Mouse (Mus musculus) hematopoietic multipotent progenitor cell, adult 10-12 weeks (in vitro differentiated cells): ENCODE measurements around the gene Fbxo44. TPM values are rescaled to one million over a fixed set of nuclear protein-coding genes. Genes with fewer than 3 reads are reported as not detected.

Experiments
- polyA plus RNA-seq: library from polyadenylated mRNA; stranded (reverse); fragments of >175 nt; gene quantifications from 2 replicates; pipeline ENCODE4 v1.2.3, GENCODE M21; 2012; ENCODE audit warnings: low replicate concordance

The Fbxo44 gene
- polyA plus RNA-seq: 4.3 and 5.4 TPM in 2 replicates

GRCm38 (mm10) chr4:148160436-148161390, at the start of gene Fbxo44, which contains the start of gene Fbxo2:
TSS of gene Fbxo44 (minus strand) at chr4:148160482.
TSS of gene Fbxo2 (plus strand) at chr4:148160621.

DNA sequence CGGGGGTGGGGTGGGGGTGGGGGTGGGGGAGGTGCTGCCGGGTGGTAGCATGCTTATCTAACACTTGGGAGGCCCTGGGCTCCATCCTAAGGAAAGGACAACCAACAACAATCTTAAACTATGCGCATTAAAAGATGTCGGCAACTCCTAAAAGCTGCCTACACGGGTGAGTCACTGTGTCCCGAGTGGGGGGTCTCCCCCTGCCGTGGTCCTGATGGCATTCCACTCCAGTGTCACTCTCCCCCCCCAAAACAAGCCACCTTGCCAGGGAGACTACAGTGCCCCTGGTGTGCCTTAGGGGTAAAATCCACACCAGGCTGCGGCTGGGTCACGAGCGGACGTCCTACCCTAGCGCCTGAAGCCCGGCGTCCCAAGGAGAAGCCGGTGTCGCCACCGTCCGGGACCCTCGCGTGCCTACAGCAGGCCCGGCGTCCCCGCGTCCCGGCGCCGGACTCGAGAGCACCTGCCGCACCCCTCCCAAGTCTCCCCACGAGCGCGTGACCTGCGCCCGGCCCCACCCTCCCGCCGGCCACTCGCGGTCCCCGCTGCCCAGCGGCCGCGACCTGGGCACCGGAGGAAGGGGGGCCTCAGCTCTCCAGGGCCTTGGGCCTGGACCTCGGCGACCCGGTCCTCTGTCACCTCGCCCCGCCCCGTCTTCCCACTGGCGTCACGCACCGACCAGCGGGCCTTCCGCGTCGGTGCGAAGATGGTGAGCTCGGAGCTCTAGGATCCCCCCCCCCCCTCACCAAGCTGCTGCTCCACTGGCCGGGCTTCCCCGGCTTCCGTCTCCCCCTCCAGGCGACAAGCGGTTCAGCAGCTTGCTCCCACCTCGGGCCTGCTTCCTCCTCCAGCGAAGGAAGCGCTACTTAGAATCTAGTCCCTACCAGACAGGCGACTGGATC, 8.8 kb downstream of the Fbxo44 start, which contains the start of gene Fbxo6:
Fbxo6 (minus strand) TSS at position 874 of the 902 bp plus-strand sequence.

DNA sequence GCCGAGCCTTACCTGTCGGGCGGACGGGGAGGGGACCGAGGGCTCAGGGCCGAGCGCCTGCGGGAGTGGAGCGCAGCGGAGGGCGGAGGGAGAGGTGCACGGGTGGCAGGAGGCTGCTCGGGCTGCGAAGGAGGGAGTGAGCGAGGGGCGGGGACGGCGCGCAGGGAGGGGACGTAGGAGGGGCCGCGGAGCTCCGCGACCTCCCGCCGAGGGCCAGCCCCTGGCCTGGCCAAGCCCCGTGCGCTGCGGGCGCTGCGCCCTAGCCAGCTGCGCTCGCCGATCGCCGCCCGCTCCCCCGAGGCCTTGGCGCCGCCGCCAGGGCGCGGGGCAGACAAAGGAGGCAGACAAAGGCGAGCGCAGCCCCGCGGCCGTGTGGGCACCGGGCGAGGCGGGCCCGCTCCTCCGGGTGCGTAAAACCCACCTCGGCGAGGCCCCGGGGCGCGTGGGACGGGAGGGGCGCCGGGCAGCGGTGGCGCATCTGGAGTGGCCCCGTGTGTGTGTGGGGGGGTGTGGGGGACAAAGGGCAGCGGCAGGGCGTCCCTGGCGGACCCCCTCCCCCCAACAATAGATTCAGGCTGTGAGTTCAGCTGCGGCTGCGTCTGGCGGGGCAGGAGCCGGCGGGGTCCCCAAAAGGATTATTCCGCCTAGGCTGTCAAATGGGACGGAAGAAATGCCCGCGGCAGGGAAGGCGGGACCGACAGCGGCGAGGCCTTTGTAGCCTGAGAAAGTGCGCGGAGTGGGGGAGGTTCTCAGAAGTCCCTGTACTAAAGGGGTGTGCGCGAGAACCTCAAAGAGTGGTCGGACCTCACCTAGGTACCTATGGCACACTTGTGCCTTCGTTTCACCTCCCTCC, 29.5 kb downstream of the Fbxo44 start, which contains the start of gene Draxin:
Draxin (minus strand) TSS at position 138 of the 853 bp plus-strand sequence.

GRCm38 (mm10) chr4:148130133-148130532, 30.1 kb downstream of the Fbxo44 start, which contains the start of gene Mad2l2:
TSS of gene Mad2l2 (plus strand) at chr4:148130384.

Other genes starting within 250 kb of the Fbxo44 start
- gene Plod1, start 223.7 kb downstream of the Fbxo44 start, polyA plus RNA-seq: 11.9 and 12.5 TPM in 2 replicates
- gene 2510039O18Rik, start 219.6 kb downstream of the Fbxo44 start, polyA plus RNA-seq: 141 and 142 TPM in 2 replicates
- gene Nppb, start 174.7 kb downstream of the Fbxo44 start, polyA plus RNA-seq: not detected in 2 replicates
- not detected in 2 replicates for gene Nppa, start 159.8 kb downstream of the Fbxo44 start, polyA plus RNA-seq
- 4.8 and 5.6 TPM in 2 replicates for gene Clcn6, start 121.7 kb downstream of the Fbxo44 start, polyA plus RNA-seq
- 12.5 and 17.2 TPM in 2 replicates for gene Mthfr, start 121.4 kb downstream of the Fbxo44 start, polyA plus RNA-seq
- 8.4 and 16.3 TPM in 2 replicates for gene Agtrap, start 72.5 kb downstream of the Fbxo44 start, polyA plus RNA-seq
- 9.8 and 19.3 TPM in 2 replicates for gene Mad2l2, start 30.1 kb downstream of the Fbxo44 start, polyA plus RNA-seq
- 0.10 and 0.12 TPM in 2 replicates for gene Draxin, start 29.8 kb downstream of the Fbxo44 start, polyA plus RNA-seq
- gene Fbxo6, start 8.3 kb downstream of the Fbxo44 start, polyA plus RNA-seq: 19.3 and 30.5 TPM in 2 replicates
- gene Fbxo2, start 139 bp upstream of the Fbxo44 start, polyA plus RNA-seq: 0.41 TPM in 1 of 2 replicates, not detected in the other
- 0.02 and 0.07 TPM in 2 replicates for gene Disp3, start 127.5 kb upstream of the Fbxo44 start, polyA plus RNA-seq